Mouse (Mus musculus): Measurements from ENCODE around the gene Rassf8.

GRCm38 (mm10) chr6:145829062-145829835 lies 82.7 kb downstream of the Rassf8 start:
- TF ChIP-seq CTCF (IDR thresholded peaks at IDR 0.05; ENCODE audit: control insufficient read depth, insufficient read depth, insufficient replicate concordance, low read depth, low read length) (no peak), POLR2A (IDR thresholded peaks at IDR 0.05; ENCODE audit: control insufficient read depth, low read depth, low read length) (no peak)

All from testis, adult 2 months (tissue).